9 mouse cellular contexts compared by ENCODE assay signal in the genomic region with DNA sequence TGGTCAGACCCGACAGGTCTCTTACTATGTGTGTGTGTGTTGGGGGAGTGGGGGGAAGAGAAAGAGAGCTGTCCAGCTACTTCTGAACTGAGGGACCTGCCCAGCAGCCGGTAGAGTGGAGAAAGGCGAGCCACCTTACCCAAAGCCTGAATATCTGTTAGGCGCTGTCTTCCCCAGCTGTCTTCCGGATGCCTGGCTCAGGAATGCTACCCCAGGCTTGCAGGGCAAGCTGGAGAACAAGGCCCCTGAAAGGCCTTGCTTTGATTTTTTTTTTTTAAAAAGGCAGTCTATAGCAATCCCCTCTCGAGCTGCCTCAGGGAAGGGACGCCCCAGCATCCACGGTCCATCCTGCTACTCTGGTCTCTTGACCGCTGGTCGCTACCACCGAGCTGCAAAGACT. TPM values are rescaled to one million over a fixed set of nuclear protein-coding genes. Genes with fewer than 3 reads are reported as not detected.
DNase-seq lines count a peak whose midpoint lies in the region; ATAC-seq and TF ChIP-seq lines count a peak whose summit lies in the region.
"Had no signal": no experiment of that assay in that cellular context is flagged by ENCODE, and none has a peak within 500 bp of the region (broad histone marks: within the 10 kb centered on the region; RNA-seq: fewer than 3 reads in every experiment).

No protein-coding gene starts in this region.

- peaks cover 57% of the 10 kb centered on the region for H3K4me1 ChIP-seq in heart, embryonic 10.5 days
- peaks cover 49% of the 10 kb centered on the region for H3K4me1 ChIP-seq in stomach, embryonic 14.5 days (ENCODE audit: control insufficient read depth, insufficient read depth, low read length)
- H3K4me1 ChIP-seq in stomach, postnatal 0 days (replicated peaks; ENCODE audit: control insufficient read depth, insufficient read depth), result peaks cover 11% of the 10 kb centered on the region
- peaks cover 65% of the 10 kb centered on the region for H3K4me1 ChIP-seq in limb, embryonic 10.5 days

- H3K27ac ChIP-seq in heart, embryonic 10.5 days, result peak overlapping the region; percentile 99
- peak overlapping the region; percentile 97 for H3K27ac ChIP-seq in stomach, embryonic 14.5 days (ENCODE audit: low read length)
- H3K27ac ChIP-seq in stomach, postnatal 0 days (replicated peaks), result no peak overlapping the region
- H3K27ac ChIP-seq in limb, embryonic 10.5 days, result peak overlapping the region; percentile 98

- H3K27me3 ChIP-seq in heart, embryonic 10.5 days (ENCODE audit: insufficient read depth, poor library complexity, severe bottlenecking), result no peaks in the 10 kb centered on the region
- no peaks in the 10 kb centered on the region for H3K27me3 ChIP-seq in stomach, embryonic 14.5 days (ENCODE audit: control insufficient read depth, insufficient read depth, low read length)
- H3K27me3 ChIP-seq in stomach, postnatal 0 days (ENCODE audit: control insufficient read depth, insufficient read depth, low read length), result no peaks in the 10 kb centered on the region
- no peaks in the 10 kb centered on the region for H3K27me3 ChIP-seq in limb, embryonic 10.5 days (ENCODE audit: low read depth, poor library complexity, severe bottlenecking)

- no peaks in the 10 kb centered on the region for H3K9me3 ChIP-seq in heart, embryonic 10.5 days
- no peaks in the 10 kb centered on the region for H3K9me3 ChIP-seq in stomach, embryonic 14.5 days (ENCODE audit: control insufficient read depth, low read depth, low read length)
- H3K9me3 ChIP-seq in stomach, postnatal 0 days (ENCODE audit: control insufficient read depth, low read length), result no peaks in the 10 kb centered on the region
- no peaks in the 10 kb centered on the region for H3K9me3 ChIP-seq in limb, embryonic 10.5 days (replicated peaks)

- peak overlapping the region; percentile 95 for H3K4me3 ChIP-seq in heart, embryonic 10.5 days
- no peak overlapping the region for H3K4me3 ChIP-seq in stomach, embryonic 14.5 days (ENCODE audit: low read depth, low read length)
- no peak overlapping the region for H3K4me3 ChIP-seq in stomach, postnatal 0 days (ENCODE audit: low read depth, low read length)
- H3K4me3 ChIP-seq in limb, embryonic 10.5 days, result peak overlapping the region; percentile 79; the same call in 1 of the 2 replicates

- TF ChIP-seq EP300 in stomach, postnatal 0 days (optimal IDR thresholded peaks at IDR 0.05), result no peak

- no peak for ATAC-seq in stomach, embryonic 14.5 days (ENCODE audit: insufficient number of reproducible peaks, insufficient read depth, low FRiP score, low read depth)
- ATAC-seq in stomach, postnatal 0 days (ENCODE audit: low FRiP score, low TSS enrichment), result no peak
- no peak for ATAC-seq in erythroid progenitor cell, adult 5-6 weeks (replicated peaks; ENCODE audit: low FRiP score, poor library complexity, severe bottlenecking)

- TF ChIP-seq CTCF in stomach, postnatal 0 days (IDR thresholded peaks at IDR 0.05; ENCODE audit: low read depth), result no peak

- peak overlapping the region; percentile 12; the same call in 1 of the 2 replicates for H3K4me2 ChIP-seq in stomach, embryonic 14.5 days (replicated peaks; ENCODE audit: low read depth, low read length)
- no peak overlapping the region for H3K4me2 ChIP-seq in stomach, postnatal 0 days (replicated peaks; ENCODE audit: low read depth)

- H3K9ac ChIP-seq in stomach, embryonic 14.5 days (replicated peaks; ENCODE audit: low read depth, low read length), result no peak overlapping the region; the same call in 1 of the 2 replicates
- H3K9ac ChIP-seq in stomach, postnatal 0 days (ENCODE audit: low read length), result no peak overlapping the region

- H3K36me3 ChIP-seq in heart, embryonic 10.5 days, result peaks cover 17% of the 10 kb centered on the region
- 0 out of 2 replicates have a peak, but pooled peaks cover 4% of the 10 kb centered on the region for H3K36me3 ChIP-seq in stomach, embryonic 14.5 days (ENCODE audit: control insufficient read depth, insufficient read depth, low read length)
- H3K36me3 ChIP-seq in stomach, postnatal 0 days (ENCODE audit: control insufficient read depth, insufficient read depth, low read length), result no peaks in the 10 kb centered on the region
- H3K36me3 ChIP-seq in limb, embryonic 10.5 days, result peaks cover 21% of the 10 kb centered on the region

- DNase-seq in heart, embryonic 10.5 days (ENCODE audit: low spot score), result no peak
- DNase-seq in heart, adult 8-10 months (ENCODE audit: low spot score), result no peak
- no peak for DNase-seq in stomach, postnatal 0 days (ENCODE audit: low spot score)
- DNase-seq in limb, embryonic 10.5 days (ENCODE audit: low spot score), result no peak
- peak; percentile 31 for DNase-seq in yolk sac, embryonic 10.5 days (ENCODE audit: low spot score)
- DNase-seq in c-Kit-positive CD71-positive TER-119-positive erythroid progenitor cells, embryonic 14.5 days (ENCODE audit: low spot score), result no peak
- DNase-seq: B cell, adult 2 months had no signal

- 26% methylated on average over 11 of the region's 11 CpGs for WGBS in heart, embryonic 10.5 days
- 34% methylated on average over 11 of the region's 11 CpGs for WGBS in stomach, embryonic 14.5 days
- WGBS in stomach, postnatal 0 days, result 52% methylated on average over 11 of the region's 11 CpGs
- 30% methylated on average over 11 of the region's 11 CpGs for WGBS in limb, embryonic 10.5 days

RNA-seq across cellular contexts. Expression of a gene that starts 32.6 kb away (rescaled TPM):
- 99.0 and 123 TPM in 2 replicates for polyA plus RNA-seq in heart, embryonic 10.5 days (2016; fragmentation: Nextera tagmentation; extraction: Ambion mirVana)
- total RNA-seq in heart, adult 8-10 months (2022), result 100 to 1,000 TPM in 1 of 4 experiments, 10 to 100 TPM in 3; 88.9 to 104 (median 91.6) TPM
- polyA plus RNA-seq in stomach, embryonic 14.5 days (2014; fragmentation: Nextera tagmentation; extraction: Ambion mirVana), result 68.4 and 71.1 TPM in 2 replicates
- 40.5 and 42.3 TPM in 2 replicates for polyA plus RNA-seq in stomach, postnatal 0 days (2015; fragmentation: Nextera tagmentation; extraction: Ambion mirVana)
- 99.6 and 99.8 TPM in 2 replicates for polyA plus RNA-seq in limb, embryonic 10.5 days (2016; fragmentation: Nextera tagmentation; extraction: Ambion mirVana)
- total RNA-seq in erythroid progenitor cell, adult 5-6 weeks (2015; ENCODE audit: low replicate concordance), result 14.8 and 17.2 TPM in 2 replicates
- 17.1 and 46.0 TPM in 2 replicates for total RNA-seq in erythroid progenitor cell, adult 5-6 weeks (2017; ENCODE audit: low replicate concordance)

RNA-seq across cellular contexts. Expression of a gene that starts 49.0 kb away (rescaled TPM):
- polyA plus RNA-seq in heart, embryonic 10.5 days (2016; fragmentation: Nextera tagmentation; extraction: Ambion mirVana), result 7.7 and 12.9 TPM in 2 replicates
- 10 to 100 TPM in 2 of 4 experiments, 1 to 10 TPM in 2; 6.2 to 12.6 (median 9.3) TPM for total RNA-seq in heart, adult 8-10 months (2022)
- 12.2 and 13.4 TPM in 2 replicates for polyA plus RNA-seq in stomach, embryonic 14.5 days (2014; fragmentation: Nextera tagmentation; extraction: Ambion mirVana)
- polyA plus RNA-seq in stomach, postnatal 0 days (2015; fragmentation: Nextera tagmentation; extraction: Ambion mirVana), result 2.7 and 2.9 TPM in 2 replicates
- polyA plus RNA-seq in limb, embryonic 10.5 days (2016; fragmentation: Nextera tagmentation; extraction: Ambion mirVana), result 19.9 and 20.3 TPM in 2 replicates
- 2.5 and 2.9 TPM in 2 replicates for total RNA-seq in erythroid progenitor cell, adult 5-6 weeks (2015; ENCODE audit: low replicate concordance)
- 1.4 TPM in 2 replicates for total RNA-seq in erythroid progenitor cell, adult 5-6 weeks (2017; ENCODE audit: low replicate concordance)

Comparison
In these comparisons a context has a peak if more than half of its experiments do, and no peak if none do; other contexts are left out.
1. H3K4me3 ChIP-seq: peak in heart, embryonic 10.5 days (single experiment) and limb, embryonic 10.5 days (single experiment); none in stomach, embryonic 14.5 days (single experiment) and stomach, postnatal 0 days (single experiment).